Comparison of ENCODE assay signal across 13 mouse cellular contexts in the genomic region with DNA sequence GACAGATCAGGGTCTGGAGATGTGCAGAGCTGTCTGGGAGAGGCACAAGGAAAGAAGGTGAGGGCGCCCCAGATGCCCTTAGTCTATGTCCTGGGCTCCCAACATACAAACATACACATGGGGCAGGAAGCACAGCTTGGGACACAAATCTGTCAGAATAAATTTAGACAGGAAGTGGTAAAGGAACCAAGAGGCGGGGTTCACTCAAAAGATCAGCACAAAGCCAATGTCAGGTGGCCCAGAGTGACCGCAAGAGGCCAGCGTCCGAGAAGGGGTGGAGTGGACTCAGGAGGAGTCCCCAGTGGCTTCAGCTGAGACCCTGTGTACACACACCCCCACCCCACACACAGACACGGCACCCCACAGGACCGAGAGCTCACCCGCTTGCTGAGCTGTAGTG. TPM values are rescaled to one million over a fixed set of nuclear protein-coding genes. Genes with fewer than 3 reads are reported as not detected.
DNase-seq lines count a peak whose midpoint lies in the region; ATAC-seq lines count a peak whose summit lies in the region.
"Had no signal": no experiment of that assay in that cellular context is flagged by ENCODE, and none has a peak within 500 bp of the region (broad histone marks: within the 10 kb centered on the region; RNA-seq: fewer than 3 reads in every experiment).

No protein-coding gene starts in this region.

- no peaks in the 10 kb centered on the region for H3K9me3 ChIP-seq in hindbrain, embryonic 10.5 days
- H3K9me3 ChIP-seq in hindbrain, embryonic 16.5 days (ENCODE audit: control insufficient read depth, low read length): no peaks in the 10 kb centered on the region
- no peaks in the 10 kb centered on the region for H3K9me3 ChIP-seq in neural tube, embryonic 11.5 days (ENCODE audit: control insufficient read depth, low read length)
- no peaks in the 10 kb centered on the region for H3K9me3 ChIP-seq in neural tube, embryonic 15.5 days (replicated peaks)
- H3K9me3 ChIP-seq in midbrain, embryonic 11.5 days (ENCODE audit: control insufficient read depth, low read length): no peaks in the 10 kb centered on the region
- H3K9me3 ChIP-seq in liver, embryonic 12.5 days (replicated peaks): no peaks in the 10 kb centered on the region
- H3K9me3 ChIP-seq: liver, embryonic 15.5 days had no signal

- H3K4me1 ChIP-seq in hindbrain, embryonic 10.5 days (replicated peaks): peaks cover 97% of the 10 kb centered on the region
- H3K4me1 ChIP-seq in hindbrain, embryonic 16.5 days (ENCODE audit: control insufficient read depth, insufficient read depth, low read depth, low read length): peaks cover 23% of the 10 kb centered on the region
- H3K4me1 ChIP-seq in neural tube, embryonic 11.5 days (ENCODE audit: control insufficient read depth, insufficient read depth, low read length): peaks cover 52% of the 10 kb centered on the region
- H3K4me1 ChIP-seq in neural tube, embryonic 15.5 days: peaks cover 75% of the 10 kb centered on the region
- peaks cover 71% of the 10 kb centered on the region for H3K4me1 ChIP-seq in midbrain, embryonic 11.5 days (ENCODE audit: control insufficient read depth, insufficient read depth, low read length)
- peaks cover 27% of the 10 kb centered on the region for H3K4me1 ChIP-seq in liver, embryonic 12.5 days
- H3K4me1 ChIP-seq: liver, embryonic 15.5 days had no signal

- no peak overlapping the region for H3K4me3 ChIP-seq in hindbrain, embryonic 10.5 days
- no peak overlapping the region for H3K4me3 ChIP-seq in hindbrain, embryonic 16.5 days (ENCODE audit: low read length)
- no peak overlapping the region for H3K4me3 ChIP-seq in neural tube, embryonic 11.5 days (ENCODE audit: low read depth, low read length)
- no peak overlapping the region for H3K4me3 ChIP-seq in neural tube, embryonic 15.5 days (replicated peaks)
- H3K4me3 ChIP-seq in midbrain, embryonic 11.5 days (ENCODE audit: low read depth, low read length): no peak overlapping the region
- no peak overlapping the region for H3K4me3 ChIP-seq in liver, embryonic 12.5 days
- H3K4me3 ChIP-seq: liver, embryonic 15.5 days had no signal

- no peak overlapping the region for H3K9ac ChIP-seq in hindbrain, embryonic 16.5 days (ENCODE audit: low read depth, low read length)
- H3K9ac ChIP-seq in neural tube, embryonic 11.5 days (ENCODE audit: low read length): 0 out of 2 replicates have a peak overlapping the region, but pooled peaks have one; percentile 18
- H3K9ac ChIP-seq in neural tube, embryonic 15.5 days (replicated peaks): no peak overlapping the region
- no peak overlapping the region for H3K9ac ChIP-seq in midbrain, embryonic 11.5 days (ENCODE audit: low read length)
- H3K9ac ChIP-seq in liver, embryonic 12.5 days: no peak overlapping the region
- H3K9ac ChIP-seq: liver, embryonic 15.5 days had no signal

- H3K27ac ChIP-seq in hindbrain, embryonic 10.5 days: peak overlapping the region; percentile 73; the same call in 1 of the 2 replicates
- H3K27ac ChIP-seq in hindbrain, embryonic 16.5 days (ENCODE audit: low read depth, low read length): no peak overlapping the region
- H3K27ac ChIP-seq in neural tube, embryonic 11.5 days (ENCODE audit: low read depth, low read length): peak overlapping the region; percentile 64; the same call in 1 of the 2 replicates
- no peak overlapping the region for H3K27ac ChIP-seq in neural tube, embryonic 15.5 days (replicated peaks)
- peak overlapping the region; percentile 40; the same call in 1 of the 2 replicates for H3K27ac ChIP-seq in midbrain, embryonic 11.5 days (ENCODE audit: low read depth, low read length)
- H3K27ac ChIP-seq in liver, embryonic 12.5 days: no peak overlapping the region
- H3K27ac ChIP-seq: liver, embryonic 15.5 days had no signal

- H3K27me3 ChIP-seq in hindbrain, embryonic 10.5 days (ENCODE audit: insufficient read depth, poor library complexity, severe bottlenecking): no peaks in the 10 kb centered on the region
- H3K27me3 ChIP-seq in hindbrain, embryonic 16.5 days (replicated peaks; ENCODE audit: control insufficient read depth, insufficient read depth, low read length): no peaks in the 10 kb centered on the region
- no peaks in the 10 kb centered on the region for H3K27me3 ChIP-seq in neural tube, embryonic 11.5 days (ENCODE audit: control insufficient read depth, insufficient read depth, low read length)
- H3K27me3 ChIP-seq in neural tube, embryonic 15.5 days (replicated peaks): no peaks in the 10 kb centered on the region
- H3K27me3 ChIP-seq in midbrain, embryonic 11.5 days (ENCODE audit: control insufficient read depth, insufficient read depth, low read length): no peaks in the 10 kb centered on the region
- H3K27me3 ChIP-seq in liver, embryonic 12.5 days (replicated peaks): peaks cover 31% of the 10 kb centered on the region

- 88% methylated on average over 8 of the region's 8 CpGs for WGBS in hindbrain, embryonic 10.5 days
- 75% methylated on average over 8 of the region's 8 CpGs for WGBS in hindbrain, embryonic 16.5 days
- 89% methylated on average over 8 of the region's 8 CpGs for WGBS in neural tube, embryonic 11.5 days
- WGBS in neural tube, embryonic 15.5 days: 79% methylated on average over 8 of the region's 8 CpGs
- 82% methylated on average over 8 of the region's 8 CpGs for WGBS in midbrain, embryonic 11.5 days
- WGBS in liver, embryonic 12.5 days (ENCODE audit: insufficient replicate concordance): 38% methylated on average over 8 of the region's 8 CpGs

- H3K36me3 ChIP-seq in hindbrain, embryonic 10.5 days: peaks cover 88% of the 10 kb centered on the region
- H3K36me3 ChIP-seq in hindbrain, embryonic 16.5 days (ENCODE audit: control insufficient read depth, insufficient read depth, low read length): peaks cover 27% of the 10 kb centered on the region
- peaks cover 8% of the 10 kb centered on the region; the same call in 1 of the 2 replicates for H3K36me3 ChIP-seq in neural tube, embryonic 11.5 days (ENCODE audit: control insufficient read depth, insufficient read depth, low read length)
- H3K36me3 ChIP-seq in neural tube, embryonic 15.5 days: peaks cover 62% of the 10 kb centered on the region
- peaks cover 43% of the 10 kb centered on the region for H3K36me3 ChIP-seq in midbrain, embryonic 11.5 days (ENCODE audit: control insufficient read depth, insufficient read depth, low read length)
- no peaks in the 10 kb centered on the region for H3K36me3 ChIP-seq in liver, embryonic 12.5 days
- H3K36me3 ChIP-seq: liver, embryonic 15.5 days had no signal

- ATAC-seq in hindbrain, embryonic 16.5 days: no peak
- ATAC-seq in neural tube, embryonic 11.5 days (ENCODE audit: insufficient read depth, low FRiP score, low TSS enrichment): no peak
- ATAC-seq in neural tube, embryonic 15.5 days (ENCODE audit: low FRiP score): no peak
- ATAC-seq in midbrain, embryonic 11.5 days (ENCODE audit: low FRiP score): no peak
- ATAC-seq in liver, embryonic 12.5 days: no peak

- H3K4me2 ChIP-seq in hindbrain, embryonic 16.5 days (ENCODE audit: low read length): no peak overlapping the region
- H3K4me2 ChIP-seq in neural tube, embryonic 11.5 days (ENCODE audit: low read depth): no peak overlapping the region
- no peak overlapping the region for H3K4me2 ChIP-seq in neural tube, embryonic 15.5 days
- no peak overlapping the region for H3K4me2 ChIP-seq in midbrain, embryonic 11.5 days
- H3K4me2 ChIP-seq in liver, embryonic 12.5 days: no peak overlapping the region
- H3K4me2 ChIP-seq: liver, embryonic 15.5 days had no signal

- DNase-seq in hindbrain, embryonic 10.5 days (ENCODE audit: low spot score): no peak
- DNase-seq in neural tube, embryonic 11.5 days (ENCODE audit: low spot score): no peak
- DNase-seq in midbrain, embryonic 11.5 days (ENCODE audit: low spot score, missing footprints): no peak
- no peak for DNase-seq in cerebellum, postnatal 14 days
- DNase-seq in yolk sac, embryonic 10.5 days (ENCODE audit: low spot score): no peak
- DNase-seq: B cell, adult 2 months; cerebellum, adult 11-12 months; kidney, adult 11 months; thymus, adult 18-20 months had no signal

RNA-seq across cellular contexts. Expression of gene Cryba4, which starts 32.1 kb away (rescaled TPM):
- 0.35 and 1.4 TPM in 2 replicates for polyA plus RNA-seq in hindbrain, embryonic 10.5 days (2016; fragmentation: Nextera tagmentation; extraction: Ambion mirVana)
- 1.2 and 1.3 TPM in 2 replicates for polyA plus RNA-seq in hindbrain, embryonic 16.5 days (2015; fragmentation: Nextera tagmentation; extraction: Ambion mirVana)
- 0.53 and 1.3 TPM in 2 replicates for polyA plus RNA-seq in neural tube, embryonic 11.5 days (2014; fragmentation: Nextera tagmentation; extraction: Ambion mirVana)
- polyA plus RNA-seq in neural tube, embryonic 15.5 days (2015; fragmentation: Nextera tagmentation; extraction: Ambion mirVana): 1.7 and 2.5 TPM in 2 replicates
- 0.52 and 2.0 TPM in 2 replicates for polyA plus RNA-seq in midbrain, embryonic 11.5 days (2014; fragmentation: Nextera tagmentation; extraction: Ambion mirVana)
- 0.73 and 0.77 TPM in 2 replicates for polyA plus RNA-seq in liver, embryonic 12.5 days (2016; fragmentation: Nextera tagmentation; extraction: Ambion mirVana)

RNA-seq across cellular contexts. Expression of gene Crybb1, which starts 35.4 kb away (rescaled TPM):
- polyA plus RNA-seq in hindbrain, embryonic 10.5 days (2016; fragmentation: Nextera tagmentation; extraction: Ambion mirVana): 0.19 and 0.42 TPM in 2 replicates
- 6.6 and 7.7 TPM in 2 replicates for polyA plus RNA-seq in hindbrain, embryonic 16.5 days (2015; fragmentation: Nextera tagmentation; extraction: Ambion mirVana)
- polyA plus RNA-seq in neural tube, embryonic 11.5 days (2014; fragmentation: Nextera tagmentation; extraction: Ambion mirVana): 0.53 and 0.90 TPM in 2 replicates
- 5.8 and 6.2 TPM in 2 replicates for polyA plus RNA-seq in neural tube, embryonic 15.5 days (2015; fragmentation: Nextera tagmentation; extraction: Ambion mirVana)
- polyA plus RNA-seq in midbrain, embryonic 11.5 days (2014; fragmentation: Nextera tagmentation; extraction: Ambion mirVana): 0.29 and 0.84 TPM in 2 replicates
- 0.15 and 0.16 TPM in 2 replicates for polyA plus RNA-seq in liver, embryonic 12.5 days (2016; fragmentation: Nextera tagmentation; extraction: Ambion mirVana)

RNA-seq across cellular contexts. Expression of gene Tpst2, which starts 56.3 kb away (rescaled TPM):
- 37.2 and 40.9 TPM in 2 replicates for polyA plus RNA-seq in hindbrain, embryonic 10.5 days (2016; fragmentation: Nextera tagmentation; extraction: Ambion mirVana)
- 35.6 and 35.9 TPM in 2 replicates for polyA plus RNA-seq in hindbrain, embryonic 16.5 days (2015; fragmentation: Nextera tagmentation; extraction: Ambion mirVana)
- polyA plus RNA-seq in neural tube, embryonic 11.5 days (2014; fragmentation: Nextera tagmentation; extraction: Ambion mirVana): 28.6 and 30.0 TPM in 2 replicates
- polyA plus RNA-seq in neural tube, embryonic 15.5 days (2015; fragmentation: Nextera tagmentation; extraction: Ambion mirVana): 31.4 and 40.2 TPM in 2 replicates
- 29.3 and 33.5 TPM in 2 replicates for polyA plus RNA-seq in midbrain, embryonic 11.5 days (2014; fragmentation: Nextera tagmentation; extraction: Ambion mirVana)
- polyA plus RNA-seq in liver, embryonic 12.5 days (2016; fragmentation: Nextera tagmentation; extraction: Ambion mirVana): 40.5 and 45.1 TPM in 2 replicates

Comparison
In these comparisons a context has a peak if more than half of its experiments do, and no peak if none do; other contexts are left out.
1. H3K27ac ChIP-seq: peak in hindbrain, embryonic 10.5 days (single experiment), neural tube, embryonic 11.5 days (single experiment) and midbrain, embryonic 11.5 days (single experiment); none in hindbrain, embryonic 16.5 days (single experiment), neural tube, embryonic 15.5 days (single experiment) and liver, embryonic 12.5 days (single experiment).